Mouse (Mus musculus): ENCODE data around the gene Tmub1.

The Tmub1 gene

DNA sequence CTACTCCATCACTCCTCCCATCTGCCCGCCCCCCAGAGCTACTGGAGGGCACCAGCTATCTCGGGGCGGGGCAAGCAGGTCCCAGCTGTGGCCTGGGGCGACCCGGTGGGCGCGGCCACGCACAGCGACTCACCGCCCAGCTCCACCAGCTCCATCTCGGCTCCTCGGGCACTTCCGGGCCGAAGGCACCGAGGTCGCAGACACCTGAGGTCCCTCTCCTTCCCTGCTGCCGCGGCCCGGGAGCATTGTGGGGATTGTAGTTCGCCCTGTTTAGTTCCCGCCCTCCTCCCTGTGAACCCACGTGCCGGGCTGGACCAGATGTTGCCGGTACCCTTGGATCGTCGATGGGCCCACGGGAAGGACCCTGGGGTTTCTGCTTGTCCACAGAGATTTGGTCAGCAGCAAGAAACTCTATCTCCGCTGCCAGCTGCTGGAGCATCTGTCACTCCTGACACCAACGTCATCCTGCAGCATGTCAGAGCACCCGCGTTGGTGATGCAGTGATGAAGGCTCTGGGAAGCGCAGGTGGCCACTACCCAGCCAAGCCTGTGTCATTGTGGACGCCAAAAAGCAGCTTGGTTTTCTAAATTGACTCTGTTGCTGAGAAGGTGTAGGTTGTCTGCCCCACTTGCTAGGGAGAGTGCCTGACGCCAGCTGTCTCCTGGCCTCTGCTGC lies at the start of gene Tmub1:
Gene Tmub1 (minus strand): TSS at position 231 of the 675 bp plus-strand sequence.
- peak; percentile 80 to 88 for DNase-seq (ENCODE audit: low spot score in 2 of 2)

DNA sequence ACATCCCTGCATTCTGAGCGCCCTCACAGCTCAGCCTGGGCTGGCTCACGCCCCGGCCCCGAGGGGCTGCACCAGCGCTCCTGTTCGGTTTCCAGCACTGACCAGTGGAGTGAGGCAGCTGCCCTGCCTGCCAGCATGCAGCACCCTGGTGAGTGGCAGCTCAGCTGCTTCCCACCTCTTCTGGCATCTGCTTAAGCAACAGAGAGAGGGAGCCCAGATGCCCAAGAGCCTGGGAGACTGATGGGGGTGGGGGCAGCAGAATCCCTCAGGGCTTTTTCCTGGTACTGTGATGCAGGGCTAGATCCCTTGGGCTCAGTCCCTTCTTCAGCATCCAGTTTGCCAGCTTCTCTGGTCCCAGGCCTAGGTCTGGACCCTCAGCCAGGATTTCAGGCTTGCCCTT lies 49.1 kb upstream of the Tmub1 start:
- DNase-seq (ENCODE audit: low spot score in 2 of 2): no peak

DNA sequence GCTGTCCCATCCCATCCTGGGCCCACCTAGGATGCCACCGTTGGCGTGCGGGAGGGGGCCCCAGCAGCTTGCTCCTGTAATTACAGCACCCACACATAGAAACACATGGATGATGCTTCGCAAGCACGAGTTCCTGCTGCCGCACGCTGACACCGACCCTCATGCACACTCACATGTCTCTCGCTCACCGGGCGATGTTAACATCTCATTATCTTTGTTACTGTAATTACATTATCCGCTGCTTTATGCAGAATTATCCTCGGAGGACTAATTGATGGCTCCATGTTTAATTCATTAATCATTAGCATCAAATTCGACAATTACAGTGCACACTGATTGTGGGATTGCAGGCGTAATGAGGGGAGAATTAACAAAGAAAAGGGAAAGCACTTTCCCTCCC lies 47.4 kb upstream of the Tmub1 start:
- DNase-seq (ENCODE audit: low spot score in 2 of 2): no peak

DNA sequence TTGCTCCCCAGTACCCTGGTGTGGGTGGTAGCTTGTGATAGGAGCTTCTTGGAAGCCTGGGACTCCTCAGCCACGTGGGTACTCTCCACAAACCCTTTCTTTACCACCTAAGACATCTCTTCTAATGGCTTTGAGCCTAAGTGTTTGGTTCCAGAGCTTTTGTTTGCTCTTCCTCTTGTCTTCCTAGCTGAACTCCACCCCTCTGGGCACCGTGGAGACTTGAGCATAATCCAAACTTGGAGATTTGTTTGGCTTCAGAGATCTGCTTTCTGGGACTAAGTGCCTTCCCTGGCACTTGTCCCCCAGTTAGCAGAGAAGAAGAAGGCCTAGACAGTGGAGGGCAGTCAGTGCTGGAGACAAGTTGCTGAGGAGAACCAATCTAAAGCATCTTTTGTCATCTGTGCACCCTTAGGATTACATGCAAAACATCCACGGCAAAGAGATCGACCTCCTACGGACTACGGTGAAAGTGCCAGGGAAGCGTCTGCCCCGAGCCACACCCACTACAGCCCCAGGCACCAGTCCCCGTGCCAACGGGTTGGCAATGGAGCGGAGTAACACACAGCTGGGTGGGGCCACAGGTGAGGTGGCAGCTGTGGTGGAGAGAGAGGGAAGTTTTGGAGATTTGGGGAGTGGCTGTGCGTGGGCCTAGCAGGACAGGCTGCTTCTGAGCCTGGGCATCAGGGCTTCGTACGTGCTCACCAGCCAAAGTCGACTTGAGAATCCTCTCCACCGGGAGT lies 45.1 kb upstream of the Tmub1 start:
- DNase-seq (ENCODE audit: low spot score in 2 of 2): no peak

DNA sequence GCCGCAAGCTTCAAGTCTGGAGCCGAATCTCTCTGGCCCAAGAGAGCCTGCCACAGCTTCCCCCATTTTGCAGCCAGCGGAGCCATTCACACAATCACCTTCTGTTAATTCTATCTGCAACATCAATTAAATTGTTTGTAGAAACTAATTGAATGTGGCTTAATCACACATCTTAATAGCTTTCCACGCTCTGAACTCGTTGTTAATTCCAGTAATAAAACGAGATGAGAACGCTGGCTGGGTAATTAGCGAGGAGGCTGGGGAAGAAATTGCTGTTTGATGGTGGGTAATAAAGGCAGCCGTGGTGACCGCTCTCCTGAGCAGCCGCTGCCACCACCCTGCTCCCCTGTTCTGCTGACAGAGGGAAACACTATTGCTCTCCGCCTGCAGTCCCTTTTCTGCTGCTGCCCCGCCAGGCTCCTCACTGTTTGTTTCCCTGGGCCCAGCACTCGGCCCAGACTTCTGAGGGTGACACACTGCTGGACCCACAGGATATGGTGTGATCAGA lies 42.8 kb upstream of the Tmub1 start:
- DNase-seq (ENCODE audit: low spot score in 2 of 2): no peak

DNA sequence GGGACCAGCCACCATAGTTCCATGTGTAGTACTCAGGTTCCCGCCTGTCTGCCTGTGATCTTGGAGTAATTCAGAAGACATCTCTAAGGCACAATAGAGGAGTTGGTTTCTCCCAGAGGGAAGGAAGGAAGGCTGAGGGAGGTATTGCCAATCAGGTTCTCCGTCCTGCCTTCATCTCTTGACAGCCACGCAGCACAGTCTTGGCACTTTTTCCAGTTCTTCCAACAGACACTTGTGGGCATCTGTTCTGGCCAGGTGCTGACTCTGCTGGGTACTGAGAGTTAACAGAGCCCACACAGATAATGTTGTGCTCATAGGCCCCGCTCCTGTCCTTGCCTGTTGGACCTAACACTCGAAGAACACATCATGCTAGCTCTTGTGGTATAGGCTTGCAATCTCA lies 39.1 kb upstream of the Tmub1 start:
- DNase-seq (ENCODE audit: low spot score in 2 of 2): no peak

DNA sequence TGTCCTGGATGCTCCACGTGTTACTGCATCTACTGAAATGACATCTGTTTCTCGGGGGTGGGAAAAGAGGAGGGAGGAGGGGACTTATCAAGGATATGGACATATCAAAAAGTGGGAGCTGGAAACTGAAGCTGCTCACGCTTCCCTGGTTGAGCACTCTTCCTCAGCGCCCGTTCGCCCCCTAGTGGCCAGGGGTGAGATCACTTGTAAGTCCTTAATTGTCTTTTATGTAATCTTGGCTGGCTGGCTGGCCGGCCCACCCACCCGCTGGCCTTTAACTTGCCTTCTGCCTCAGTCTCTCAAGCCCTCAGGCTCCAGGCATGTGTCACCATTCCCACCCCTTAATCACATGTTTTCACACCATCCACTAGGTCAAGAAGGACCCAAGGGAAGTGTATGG lies 38.4 kb upstream of the Tmub1 start:
- peak; percentile 75 to 93 for DNase-seq (ENCODE audit: low spot score in 2 of 2)

DNA sequence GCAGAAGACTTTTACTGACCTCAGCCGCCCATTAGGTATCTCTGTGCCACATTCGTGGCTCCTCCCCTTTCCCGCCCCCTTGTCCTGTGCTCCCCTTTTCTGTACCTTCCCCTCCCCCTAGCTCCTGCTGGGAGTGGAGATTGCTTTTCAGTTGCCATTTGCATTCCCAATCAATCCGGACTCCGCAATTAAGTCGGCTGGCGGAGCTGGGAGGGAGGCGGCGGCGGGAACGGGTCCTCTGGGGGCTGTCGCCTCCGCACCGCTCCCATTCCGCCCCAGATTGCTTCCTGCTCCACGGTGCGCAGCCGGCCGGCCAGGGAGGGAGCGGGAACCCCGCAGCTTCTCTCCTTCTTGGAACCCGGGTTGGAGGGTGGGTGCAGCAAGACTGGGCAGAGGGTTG lies 37.3 kb upstream of the Tmub1 start:
- DNase-seq (ENCODE audit: low spot score in 2 of 2): no peak

DNA sequence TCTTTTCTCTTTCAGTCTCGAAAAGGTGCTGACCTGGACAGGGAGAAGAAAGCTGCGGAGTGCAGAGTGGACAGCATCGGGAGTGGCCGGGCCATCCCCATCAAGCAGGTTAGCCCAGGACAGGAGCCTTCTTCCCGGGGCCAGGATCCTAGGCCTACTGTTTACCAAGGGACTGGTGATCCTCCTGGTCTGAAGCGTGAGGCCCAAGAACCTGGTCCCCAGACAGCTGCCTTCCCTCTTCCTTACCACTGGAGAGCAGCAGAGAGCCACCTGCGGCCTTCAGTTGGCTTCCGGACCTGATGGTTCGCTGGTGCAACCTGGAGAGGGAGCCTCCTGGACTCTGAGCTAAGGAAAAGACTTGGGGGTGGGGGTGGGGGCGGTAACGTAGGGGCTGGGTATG lies 35.7 kb upstream of the Tmub1 start:
- peak in 1 of 2 experiments; percentile 33 for DNase-seq (ENCODE audit: low spot score in 2 of 2)

DNA sequence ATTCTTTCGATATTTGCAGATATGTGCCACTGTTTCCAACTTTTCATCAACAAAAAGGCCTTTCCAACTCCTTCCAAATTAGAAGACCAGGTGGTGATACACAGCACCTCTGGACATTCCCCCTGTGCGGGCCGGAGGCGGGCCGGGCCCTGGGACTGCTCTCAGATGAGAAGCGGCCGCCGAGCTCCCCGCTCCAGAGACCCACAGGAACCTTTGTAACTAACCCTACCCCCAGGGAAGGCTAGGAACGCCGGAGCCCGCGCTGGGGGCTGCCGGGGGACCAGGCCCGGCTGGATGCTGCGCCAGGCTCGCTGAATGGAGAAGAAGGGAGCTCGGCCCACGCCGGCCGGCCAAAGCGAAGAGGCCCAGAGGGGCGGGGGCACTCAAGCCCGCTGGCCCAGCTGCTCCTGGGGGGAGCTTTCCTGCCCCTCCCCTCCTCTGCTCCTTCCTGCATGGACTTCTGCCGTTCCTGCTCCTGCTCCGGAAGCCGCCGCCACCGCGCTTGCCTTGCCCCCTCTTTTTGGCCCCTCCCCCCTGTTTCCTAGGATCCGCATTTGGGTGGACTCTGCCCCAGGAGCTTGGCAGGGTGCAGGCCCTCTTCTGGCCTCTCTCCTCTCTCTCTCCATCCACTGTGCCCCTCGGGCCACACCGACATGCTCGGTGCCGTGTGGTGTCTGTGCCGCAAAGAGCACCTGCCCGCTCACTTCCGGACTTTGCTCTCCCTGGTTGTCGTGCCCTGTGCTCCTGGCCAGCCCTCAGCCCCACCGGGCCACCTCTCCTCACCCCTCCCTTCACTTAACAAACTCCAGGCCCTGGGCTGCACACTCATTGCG lies 34.8 kb upstream of the Tmub1 start:
- no peak for DNase-seq (ENCODE audit: low spot score in 2 of 2)

DNA sequence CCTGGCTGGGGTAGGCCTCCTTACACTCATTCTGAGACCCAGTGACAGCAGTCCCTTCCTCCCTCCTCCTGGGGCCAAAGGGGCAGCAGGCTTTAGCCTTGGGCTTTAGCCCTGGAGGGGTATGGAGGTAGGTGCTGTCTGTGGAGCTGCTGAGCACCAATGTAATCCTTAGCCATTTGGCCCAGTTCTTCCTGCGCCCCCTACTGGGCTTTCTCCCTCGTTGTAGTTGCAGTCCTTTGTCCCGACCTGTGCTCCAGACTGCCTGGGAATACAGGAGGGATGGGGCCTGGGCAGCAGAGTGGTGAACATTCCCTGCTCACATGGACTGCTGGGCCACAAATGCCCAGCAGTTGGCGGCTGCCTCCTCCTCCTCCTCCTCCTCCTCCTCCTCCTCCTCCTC lies 34.0 kb upstream of the Tmub1 start:
- DNase-seq (ENCODE audit: low spot score in 2 of 2): peak; percentile 48 to 79

DNA sequence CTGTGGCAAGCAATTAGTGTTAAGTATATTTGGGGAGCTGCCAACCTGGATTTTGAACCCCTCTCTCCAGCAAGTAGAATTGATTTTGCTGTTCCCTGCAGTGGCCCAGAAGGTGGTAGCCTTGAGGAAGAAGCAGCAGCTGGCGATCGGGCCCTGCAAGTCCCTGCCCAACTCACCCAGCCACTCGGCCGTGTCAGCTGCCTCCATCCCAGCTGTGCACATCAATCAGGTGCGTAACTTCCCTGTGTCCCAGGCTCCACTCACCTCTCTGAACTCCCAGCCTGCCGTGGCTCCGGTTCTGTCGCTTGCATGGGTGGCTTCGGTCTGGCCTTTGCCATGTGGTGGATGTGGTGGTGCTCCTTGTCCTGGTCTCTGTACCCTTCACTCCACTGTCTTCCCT lies 30.3 kb upstream of the Tmub1 start:
- no peak for DNase-seq (ENCODE audit: low spot score in 2 of 2)

DNA sequence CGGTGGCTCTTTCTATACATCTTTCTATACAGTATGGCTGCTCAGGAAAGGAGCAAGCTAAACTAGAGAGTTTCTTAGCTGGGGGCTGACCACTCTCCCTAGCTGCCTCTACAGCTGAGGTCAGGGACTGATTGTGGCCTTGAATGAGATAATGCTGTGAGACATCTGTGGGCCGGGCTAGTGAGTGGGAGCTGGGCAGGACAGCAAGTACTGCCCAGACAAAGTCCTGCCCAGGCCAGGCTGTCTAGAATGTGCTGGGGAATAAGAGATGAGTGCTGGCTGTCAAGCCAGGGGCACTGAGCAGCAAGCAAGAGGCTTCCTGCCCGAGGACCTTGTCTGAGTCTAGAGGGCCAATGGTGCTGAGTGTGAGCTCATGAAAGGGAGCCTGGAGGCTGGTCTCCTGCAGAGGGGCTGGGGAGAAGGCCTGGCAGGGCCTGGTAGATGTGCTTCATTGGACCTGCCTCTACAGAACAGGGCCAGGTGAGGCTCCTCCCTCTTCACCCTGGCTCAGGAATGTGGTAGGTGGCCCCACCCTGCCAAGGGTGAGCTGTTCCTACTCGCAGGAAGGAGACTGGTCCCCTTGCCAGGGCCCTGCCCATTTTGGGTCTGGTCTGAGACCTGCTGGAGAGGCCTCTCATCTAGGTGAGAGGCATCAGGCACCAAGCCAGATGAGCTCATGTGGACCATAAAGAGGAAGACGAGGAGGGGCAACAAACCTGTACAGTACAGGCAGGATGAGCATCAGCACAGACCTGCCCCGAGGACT lies 28.0 kb upstream of the Tmub1 start:
- DNase-seq (ENCODE audit: low spot score in 2 of 2): no peak

DNA sequence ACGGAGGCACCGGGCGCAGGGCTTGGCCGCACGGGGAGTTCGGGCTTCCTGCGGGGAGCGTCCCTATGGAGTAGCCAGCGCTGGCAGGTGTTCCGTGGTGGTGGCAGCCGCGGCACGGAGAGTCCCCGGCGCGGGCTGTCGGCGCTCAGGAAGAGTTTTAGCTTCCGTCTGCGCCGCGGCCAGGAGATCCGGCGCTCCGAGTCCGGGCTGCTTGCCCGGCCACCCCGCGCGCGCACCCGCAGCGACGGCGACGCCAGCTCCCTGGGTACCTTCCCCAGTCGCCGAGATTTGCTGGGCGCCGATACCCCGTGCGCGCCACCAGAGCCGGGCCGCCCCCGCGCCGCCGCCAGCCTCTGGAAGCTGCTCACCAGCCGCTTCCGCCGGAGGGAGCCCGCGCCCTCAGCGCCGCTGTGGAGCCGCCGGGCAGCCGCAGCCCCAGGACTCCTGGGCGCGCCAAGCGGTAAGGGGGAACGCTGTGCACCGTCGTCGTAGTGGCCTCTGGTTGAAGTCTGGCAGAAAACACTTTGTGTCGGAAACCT lies 27.1 kb upstream of the Tmub1 start:
- peak in 1 of 2 experiments; percentile 31 for DNase-seq (ENCODE audit: low spot score in 2 of 2)

DNA sequence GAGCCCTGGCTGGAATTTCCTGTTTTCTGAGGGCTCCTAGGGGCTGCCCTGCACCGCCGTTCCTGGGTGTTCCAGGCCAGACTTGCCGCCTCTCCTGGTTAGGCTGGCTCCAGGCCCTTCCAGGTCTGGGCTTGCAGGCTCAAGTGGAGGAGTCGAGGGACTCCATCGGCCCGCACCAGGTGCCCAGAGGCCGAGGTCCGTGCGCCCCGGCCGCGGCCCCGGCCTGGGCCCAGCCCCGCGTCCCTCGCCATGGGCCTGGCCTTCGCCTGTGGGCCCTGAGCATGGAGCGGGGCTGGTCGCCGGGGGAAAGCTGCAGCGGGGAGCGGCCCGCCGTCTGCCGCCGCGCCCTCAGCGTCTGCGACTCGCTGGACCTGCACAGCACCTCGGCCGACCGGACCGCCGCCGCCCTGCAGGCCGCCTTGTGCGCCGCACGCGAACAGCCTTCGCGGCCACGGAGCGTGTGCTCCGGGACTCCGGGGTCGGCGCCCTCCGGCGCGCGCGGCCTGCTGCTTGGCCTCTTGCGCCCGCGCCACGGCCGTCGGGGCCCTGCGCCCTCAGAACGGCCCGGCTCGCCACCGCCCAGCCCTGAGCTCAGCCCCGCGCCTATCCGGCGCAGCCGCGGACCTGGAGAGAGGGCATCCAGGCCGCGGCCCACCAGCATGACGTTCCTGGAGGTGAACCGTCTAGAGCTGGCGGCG lies 26.5 kb upstream of the Tmub1 start:
- DNase-seq (ENCODE audit: low spot score in 2 of 2): no peak

DNA sequence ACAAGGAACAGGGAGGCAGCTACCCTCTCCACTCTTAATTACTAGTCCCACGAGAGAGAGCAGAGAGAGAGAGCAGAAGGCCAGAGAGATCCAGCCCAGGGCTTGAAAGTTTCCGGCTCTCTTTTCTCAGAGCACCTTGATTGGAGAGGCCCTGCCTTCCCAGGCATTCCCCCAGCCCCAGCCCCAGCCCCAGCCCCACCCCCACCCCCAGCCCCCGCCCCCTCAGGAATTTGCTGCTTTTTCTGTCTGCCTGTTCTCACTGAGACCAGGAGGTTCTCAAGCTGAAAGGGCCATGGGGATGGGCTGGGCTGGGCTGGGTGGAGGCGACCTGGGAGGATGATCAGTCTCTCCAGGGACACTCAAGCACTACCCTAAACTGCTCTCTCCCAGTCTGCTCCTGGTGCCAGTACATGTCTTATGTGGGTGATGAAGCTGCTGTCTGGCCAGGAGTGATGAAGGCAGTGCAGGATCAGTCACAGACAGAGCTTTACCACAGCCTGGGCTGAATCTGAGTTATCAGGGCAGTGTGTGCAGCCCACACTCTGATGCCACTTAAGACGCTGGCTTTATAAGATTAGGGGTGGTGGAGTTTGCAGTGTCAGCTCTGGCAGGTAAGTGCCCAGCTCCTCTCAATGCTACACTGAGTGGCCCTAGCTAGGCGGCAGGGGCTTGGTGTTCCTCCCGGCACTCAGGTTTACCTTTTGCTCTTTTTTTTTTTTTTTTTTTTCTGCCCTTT lies 25.4 kb upstream of the Tmub1 start:
- no peak for DNase-seq (ENCODE audit: low spot score in 2 of 2)

DNA sequence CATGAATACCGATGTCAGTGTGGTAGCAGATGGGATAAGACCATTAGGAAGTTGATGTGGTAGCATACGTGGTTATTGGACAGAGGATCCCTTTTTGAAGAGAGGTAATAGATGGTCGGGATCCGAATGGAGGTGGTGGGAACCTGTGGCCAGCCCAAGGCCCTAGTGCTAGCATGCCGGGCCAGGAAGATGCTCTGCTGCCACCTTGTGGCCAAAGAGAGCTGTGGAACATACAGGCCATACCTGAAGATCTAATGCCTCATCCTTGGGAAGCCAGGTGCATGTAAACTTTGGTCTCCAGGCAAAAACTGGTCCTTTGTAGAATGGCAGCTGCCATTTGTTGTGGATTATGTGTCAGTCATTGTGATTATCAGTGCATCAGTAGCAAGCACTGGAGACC lies 22.9 kb upstream of the Tmub1 start:
- DNase-seq (ENCODE audit: low spot score in 2 of 2): peak; percentile 69 to 88

DNA sequence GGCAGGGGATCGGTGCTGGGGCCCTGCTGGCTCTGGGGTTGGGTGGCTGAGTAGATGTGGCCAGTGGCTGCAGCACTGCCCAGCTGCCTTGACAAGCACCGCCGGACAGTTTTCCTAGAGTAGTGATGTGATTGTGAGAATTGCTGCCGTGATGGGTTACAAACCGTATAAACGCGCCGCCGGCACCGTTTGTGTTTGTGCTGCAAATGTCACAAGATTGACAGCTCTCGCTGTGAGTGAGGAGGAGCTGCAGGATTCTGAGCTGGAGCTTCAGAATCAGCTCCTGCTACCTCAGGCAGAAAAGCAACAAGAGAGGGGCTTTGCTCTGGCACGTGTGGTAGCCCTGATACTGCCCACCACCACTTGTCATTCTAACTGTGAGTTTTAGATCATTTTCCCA lies 19.1 kb upstream of the Tmub1 start:
- no peak for DNase-seq (ENCODE audit: low spot score in 2 of 2)

DNA sequence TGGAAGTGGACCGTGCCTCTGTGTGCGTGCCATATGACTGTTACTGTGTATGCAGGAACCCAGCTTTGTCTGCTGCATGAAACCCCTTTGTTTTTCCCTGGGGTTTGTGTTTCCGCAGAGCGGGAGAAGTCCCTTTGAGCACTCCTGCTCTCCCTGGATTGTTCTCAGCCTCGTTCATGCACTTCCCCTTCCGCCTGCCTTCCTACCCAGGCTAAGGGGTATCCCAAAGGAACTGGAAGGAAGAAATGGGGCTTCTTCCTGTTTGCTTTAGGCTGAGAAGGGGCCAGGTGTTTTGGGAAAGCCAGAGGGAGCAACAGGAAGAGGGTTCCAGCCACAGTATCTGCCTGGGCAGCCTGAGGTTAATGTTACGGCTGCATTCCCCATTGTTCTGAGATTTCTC lies 8.0 kb upstream of the Tmub1 start:
- DNase-seq (ENCODE audit: low spot score in 2 of 2): no peak

DNA sequence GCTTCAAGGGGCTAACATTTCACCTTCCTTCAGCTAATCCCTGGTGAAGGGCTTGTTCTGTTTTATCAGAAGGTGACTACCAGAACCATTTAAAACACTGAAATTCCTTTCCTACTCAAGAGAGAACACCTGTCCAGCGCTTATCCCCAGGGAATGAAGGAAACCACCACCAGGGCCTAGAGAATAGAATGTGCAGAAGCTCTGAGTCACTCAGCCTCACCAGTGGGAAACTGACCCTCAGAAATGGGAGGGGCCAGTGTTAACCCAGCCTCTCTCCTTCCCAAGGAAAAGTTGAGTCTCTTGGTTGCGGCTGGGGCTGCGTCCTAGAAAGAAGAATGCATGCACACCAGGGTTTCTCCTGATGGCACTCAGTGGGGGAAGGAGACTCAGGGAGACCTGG lies 7.4 kb upstream of the Tmub1 start:
- DNase-seq (ENCODE audit: low spot score in 2 of 2): no peak
